Mouse (Mus musculus) liver, embryonic 13.5 days (tissue): Measurements from ENCODE around the gene Olfr1013. TPM values are rescaled to one million over a fixed set of nuclear protein-coding genes. Genes with fewer than 3 reads are reported as not detected.

Experiments
- ATAC-seq: fragments of 200-750 bp; cut with Nextera tagmentation; 2 replicates; pipeline ENCODE4 v1.8.0; 2017; ENCODE audit warnings: low read depth, mild to moderate bottlenecking, moderate number of reproducible peaks, moderate library complexity
- DNase-seq: peaks from one replicate; pipeline ENCODE4 v3.0.0; 2022
- H3K27ac ChIP-seq: fragments of 300-500 bp; sonication (generic); 2 replicates; pipeline ENCODE4 v1.5.1; 2015; ENCODE audit warnings: moderate library complexity, mild to moderate bottlenecking, inconsistent platforms
- H3K27me3 ChIP-seq: fragments of 300-500 bp; sonication (generic); 2 replicates; pipeline ENCODE4 v1.6.1; 2015; ENCODE audit warnings: mild to moderate bottlenecking, inconsistent platforms
- H3K36me3 ChIP-seq: fragments of 300-500 bp; sonication (generic); 2 replicates; pipeline ENCODE4 v1.6.1; 2015; ENCODE audit warnings: mild to moderate bottlenecking, inconsistent platforms
- H3K4me1 ChIP-seq: fragments of 300-500 bp; sonication (generic); replicated peaks from 2 replicates; pipeline ENCODE4 v1.6.1; 2015; ENCODE audit warnings: inconsistent platforms
- H3K4me2 ChIP-seq: fragments of 300-500 bp; sonication (generic); 2 replicates; pipeline ENCODE4 v1.6.1; 2015; ENCODE audit warnings: inconsistent platforms, mild to moderate bottlenecking, moderate library complexity
- H3K4me3 ChIP-seq: fragments of 300-500 bp; sonication (generic); replicated peaks from 2 replicates; pipeline ENCODE4 v1.5.1; 2015; ENCODE audit warnings: mild to moderate bottlenecking, inconsistent platforms
- H3K9ac ChIP-seq: fragments of 300-500 bp; sonication (generic); 2 replicates; pipeline ENCODE4 v1.6.1; 2015; ENCODE audit warnings: mild to moderate bottlenecking, inconsistent platforms
- H3K9me3 ChIP-seq: fragments of 300-500 bp; sonication (generic); replicated peaks from 2 replicates; pipeline ENCODE4 v1.6.1; 2016; ENCODE audit warnings: inconsistent platforms
- WGBS: fragments of 180-500 bp; shearing (Covaris S2); methylation state at CpG from one replicate; pipeline ENCODE4 v1.1.7; 2015; ENCODE audit not compliant: insufficient replicate concordance; 5-methylcytosine and 5-hydroxymethylcytosine counted together
- polyA plus RNA-seq: library from polyadenylated mRNA; unstranded; fragments of >200 nt; fragmentation: Nextera tagmentation; extraction: Ambion mirVana; gene quantifications from 2 replicates; pipeline ENCODE4 v1.2.1, GENCODE M21; 2015

The Olfr1013 gene
- polyA plus RNA-seq = not detected in 2 replicates

GRCm38 (mm10) chr2:85766798-85767197, at the start of gene Olfr1013:
Olfr1013 (plus strand) TSS chr2:85767098.
- Histone ChIP-seq H3K4me2 (no peak within 1 kb of the TSS), H3K4me1 (no peaks in the 10 kb centered on the region), H3K9ac (no peak within 1 kb of the TSS), H3K36me3 (no peaks in the 10 kb centered on the region), H3K27me3 (no peaks in the 10 kb centered on the region), H3K4me3 (no peak within 1 kb of the TSS), H3K27ac (no peak within 1 kb of the TSS), H3K9me3 (no peaks in the 10 kb centered on the region)
- DNase-seq (no peak), ATAC-seq (no peak)

- ATAC-seq (no peak), DNase-seq (no peak)
- Histone ChIP-seq H3K9ac (no peak overlapping the region), H3K4me2 (no peak overlapping the region), H3K36me3 (no peaks in the 10 kb centered on the region), H3K27me3 (no peaks in the 10 kb centered on the region), H3K27ac (no peak overlapping the region), H3K4me1 (no peaks in the 10 kb centered on the region), H3K9me3 (no peaks in the 10 kb centered on the region), H3K4me3 (no peak overlapping the region)
- 11% methylated on average over 3 of the region's 3 CpGs for WGBS
Observed at GRCm38 (mm10) chr2:85725793-85726192, 41.1 kb upstream of the Olfr1013 start.

GRCm38 (mm10) chr2:85753822-85754221, 13.1 kb upstream of the Olfr1013 start:
- no peaks in the 10 kb centered on the region for H3K27me3 ChIP-seq
- DNase-seq (no peak), ATAC-seq (no peak)
- no peaks in the 10 kb centered on the region for H3K9me3 ChIP-seq
- no peak overlapping the region for H3K27ac ChIP-seq
- WGBS = 64% methylated on average over 4 of the region's 4 CpGs
- no peak overlapping the region for H3K4me3 ChIP-seq
- no peaks in the 10 kb centered on the region for H3K4me1 ChIP-seq
- H3K36me3 ChIP-seq = no peaks in the 10 kb centered on the region
- no peak overlapping the region for H3K4me2 ChIP-seq
- no peak overlapping the region for H3K9ac ChIP-seq

GRCm38 (mm10) chr2:85762666-85763065, 4.2 kb upstream of the Olfr1013 start, which contains the start of gene Olfr1012:
Olfr1012 (minus strand) TSS chr2:85762766.
- no peak for DNase-seq
- no peak within 1 kb of the TSS for H3K9ac ChIP-seq
- H3K4me3 ChIP-seq = no peak within 1 kb of the TSS
- no peaks in the 10 kb centered on the region for H3K4me1 ChIP-seq
- no peaks in the 10 kb centered on the region for H3K36me3 ChIP-seq
- 34% methylated on average over 1 of the region's 1 CpGs for WGBS
- H3K4me2 ChIP-seq = no peak within 1 kb of the TSS
- no peak for ATAC-seq
- no peaks in the 10 kb centered on the region for H3K9me3 ChIP-seq
- no peaks in the 10 kb centered on the region for H3K27me3 ChIP-seq
- H3K27ac ChIP-seq = no peak within 1 kb of the TSS

GRCm38 (mm10) chr2:85772413-85772812, 5.5 kb downstream of the Olfr1013 start, which contains the start of gene Olfr1014:
Olfr1014 (plus strand) TSS chr2:85772713.
- Histone ChIP-seq H3K36me3 (no peaks in the 10 kb centered on the region), H3K27me3 (no peaks in the 10 kb centered on the region), H3K4me1 (no peaks in the 10 kb centered on the region), H3K9ac (no peak within 1 kb of the TSS), H3K27ac (no peak within 1 kb of the TSS), H3K9me3 (no peaks in the 10 kb centered on the region), H3K4me3 (no peak within 1 kb of the TSS), H3K4me2 (no peak within 1 kb of the TSS)
- ATAC-seq (no peak), DNase-seq (no peak)

GRCm38 (mm10) chr2:85781717-85782116, 14.8 kb downstream of the Olfr1013 start, which contains the start of gene Olfr1015:
Olfr1015 (plus strand) TSS chr2:85782017.
- H3K27ac ChIP-seq = no peak within 1 kb of the TSS
- ATAC-seq = no peak
- no peaks in the 10 kb centered on the region for H3K4me1 ChIP-seq
- no peaks in the 10 kb centered on the region for H3K36me3 ChIP-seq
- H3K27me3 ChIP-seq = no peaks in the 10 kb centered on the region
- H3K4me3 ChIP-seq = no peak within 1 kb of the TSS
- no peak within 1 kb of the TSS for H3K9ac ChIP-seq
- no peak within 1 kb of the TSS for H3K4me2 ChIP-seq
- DNase-seq = no peak
- H3K9me3 ChIP-seq = no peaks in the 10 kb centered on the region

- Histone ChIP-seq H3K27ac (no peak overlapping the region), H3K27me3 (no peaks in the 10 kb centered on the region), H3K9me3 (no peaks in the 10 kb centered on the region), H3K36me3 (no peaks in the 10 kb centered on the region), H3K4me2 (no peak overlapping the region), H3K4me3 (no peak overlapping the region), H3K4me1 (no peaks in the 10 kb centered on the region), H3K9ac (no peak overlapping the region)
- DNase-seq (no peak), ATAC-seq (no peak)
- WGBS = 48% methylated on average over 2 of the region's 2 CpGs
Observed at GRCm38 (mm10) chr2:85792331-85792730, 25.4 kb downstream of the Olfr1013 start.

GRCm38 (mm10) chr2:85802444-85802843, 35.5 kb downstream of the Olfr1013 start, which contains the start of gene Olfr1016:
Olfr1016 (minus strand) TSS chr2:85802544.
- WGBS = 62% methylated on average over 2 of the region's 2 CpGs
- DNase-seq (no peak), ATAC-seq (no peak)
- no peak within 1 kb of the TSS for H3K4me2 ChIP-seq
- H3K36me3 ChIP-seq = no peaks in the 10 kb centered on the region
- no peaks in the 10 kb centered on the region for H3K27me3 ChIP-seq
- H3K4me3 ChIP-seq = no peak within 1 kb of the TSS
- no peak within 1 kb of the TSS for H3K9ac ChIP-seq
- H3K4me1 ChIP-seq = no peaks in the 10 kb centered on the region
- H3K27ac ChIP-seq = no peak within 1 kb of the TSS
- no peaks in the 10 kb centered on the region for H3K9me3 ChIP-seq

GRCm38 (mm10) chr2:85804501-85804900, 37.6 kb downstream of the Olfr1013 start:
- no peak for ATAC-seq
- Histone ChIP-seq H3K36me3 (no peaks in the 10 kb centered on the region), H3K4me2 (no peak overlapping the region), H3K9me3 (no peaks in the 10 kb centered on the region), H3K4me1 (no peaks in the 10 kb centered on the region), H3K27ac (no peak overlapping the region), H3K9ac (no peak overlapping the region), H3K4me3 (no peak overlapping the region), H3K27me3 (no peaks in the 10 kb centered on the region)
- WGBS = 70% methylated on average over 4 of the region's 4 CpGs
- no peak for DNase-seq

- Histone ChIP-seq H3K27me3 (no peaks in the 10 kb centered on the region), H3K9me3 (no peaks in the 10 kb centered on the region), H3K4me1 (no peaks in the 10 kb centered on the region), H3K9ac (no peak within 1 kb of the TSS), H3K27ac (no peak within 1 kb of the TSS), H3K4me3 (no peak within 1 kb of the TSS), H3K36me3 (no peaks in the 10 kb centered on the region), H3K4me2 (no peak within 1 kb of the TSS)
- DNase-seq = no peak
- no peak for ATAC-seq
Observed at GRCm38 (mm10) chr2:85818179-85818578, 51.3 kb downstream of the Olfr1013 start, which contains the start of gene Olfr1018. Olfr1018 (plus strand) TSS chr2:85818479.
